Mouse (Mus musculus) stomach, postnatal 0 days (tissue): ENCODE measurements around the gene Gfpt2. TPM values are rescaled to one million over a fixed set of nuclear protein-coding genes. Genes with fewer than 3 reads are reported as not detected.
"Not testable (repeated sequence)": the region's sequence is repeated elsewhere in the genome, so short reads cannot be mapped to it uniquely, and the experiment has no call there.

ENCODE experiments used
- ATAC-seq: fragments of 200-750 bp; cut with Nextera tagmentation; 2 replicates; pipeline ENCODE4 v1.8.0; 2017; ENCODE audit not compliant: low FRiP score, low TSS enrichment
- DNase-seq: peaks from one replicate; pipeline ENCODE4 v3.0.0-alpha.2; 2016; ENCODE audit warnings: low spot score
- H3K27ac ChIP-seq: fragments of 300-500 bp; sonication (generic); replicated peaks from 2 replicates; pipeline ENCODE4 v1.5.1; 2014; ENCODE audit warnings: mild to moderate bottlenecking, control low read depth
- H3K27me3 ChIP-seq: fragments of 300-500 bp; sonication (generic); 2 replicates; pipeline ENCODE4 v1.6.1; 2014; ENCODE audit warnings: low read length; ENCODE audit not compliant: control insufficient read depth, insufficient read depth
- H3K36me3 ChIP-seq: fragments of 300-500 bp; sonication (generic); 2 replicates; pipeline ENCODE4 v1.6.1; 2014; ENCODE audit warnings: low read length, mixed read lengths; ENCODE audit not compliant: control insufficient read depth, insufficient read depth
- H3K4me1 ChIP-seq: fragments of 300-500 bp; sonication (generic); replicated peaks from 2 replicates; pipeline ENCODE4 v1.6.1; 2014; ENCODE audit warnings: antibody characterized with exemption; ENCODE audit not compliant: control insufficient read depth, insufficient read depth
- H3K4me2 ChIP-seq: fragments of 300-500 bp; sonication (generic); replicated peaks from 2 replicates; pipeline ENCODE4 v1.6.1; 2014; ENCODE audit warnings: low read depth, mild to moderate bottlenecking, control low read depth, moderate library complexity
- H3K4me3 ChIP-seq: fragments of 300-500 bp; sonication (generic); 2 replicates; pipeline ENCODE4 v1.5.1; 2014; ENCODE audit warnings: low read depth, low read length, control low read depth
- H3K9ac ChIP-seq: fragments of 300-500 bp; sonication (generic); 2 replicates; pipeline ENCODE4 v1.6.1; 2014; ENCODE audit warnings: mild to moderate bottlenecking, low read length, control low read depth, mixed read lengths
- H3K9me3 ChIP-seq: fragments of 300-500 bp; sonication (generic); 2 replicates; pipeline ENCODE4 v1.6.1; 2016; ENCODE audit warnings: low read length; ENCODE audit not compliant: control insufficient read depth
- CTCF ChIP-seq: IDR thresholded peaks from 2 replicates; pipeline ENCODE4 v1.5.1; 2016; ENCODE audit warnings: antibody characterized with exemption, low read depth, mild to moderate bottlenecking, moderate library complexity
- EP300 ChIP-seq: optimal IDR thresholded peaks from 2 replicates; pipeline ENCODE3; 2016; ENCODE audit warnings: antibody characterized with exemption
- WGBS: fragments of 180-500 bp; shearing (Covaris S2); extraction: QIAGEN DNeasy Blood & Tissue Kit; methylation state at CpG from one replicate; pipeline ENCODE4 v1.1.7; 2014; 5-methylcytosine and 5-hydroxymethylcytosine counted together
- polyA plus RNA-seq: library from polyadenylated mRNA; unstranded; fragments of >200 nt; fragmentation: Nextera tagmentation; extraction: Ambion mirVana; gene quantifications from 2 replicates; pipeline ENCODE4 v1.2.1, GENCODE M21; 2015

Gene Gfpt2
- polyA plus RNA-seq, 1 experiment from 2014 or later, result 2.8 TPM

- Histone ChIP-seq H3K36me3 (no peaks in the 10 kb centered on the region), H3K4me1 (peaks cover 3% of the 10 kb centered on the region; the same call in 1 of the 2 replicates), H3K4me2 (no peak overlapping the region), H3K27me3 (no peaks in the 10 kb centered on the region), H3K4me3 (no peak overlapping the region), H3K9me3 (no peaks in the 10 kb centered on the region), H3K27ac (no peak overlapping the region), H3K9ac (no peak overlapping the region)
- 61% methylated on average over 5 of the region's 5 CpGs for WGBS
- DNase-seq (no peak), ATAC-seq (no peak)
- TF ChIP-seq CTCF (no peak), EP300 (no peak)
These were observed 32.8 kb upstream of the Gfpt2 start for GRCm38 (mm10) chr11:49761130-49761529.

- no peak for ATAC-seq
These were observed 30.4 kb upstream of the Gfpt2 start for GRCm38 (mm10) chr11:49763555-49763954.

GRCm38 (mm10) chr11:49764023-49764422 lies 30.0 kb upstream of the Gfpt2 start:
- H3K4me1 ChIP-seq, result peaks cover 3% of the 10 kb centered on the region; the same call in 1 of the 2 replicates
- no peak for TF ChIP-seq CTCF
- TF ChIP-seq EP300, result no peak
- peak overlapping the region; percentile 71 for H3K27ac ChIP-seq
- no peaks in the 10 kb centered on the region for H3K27me3 ChIP-seq
- H3K4me2 ChIP-seq, result no peak overlapping the region
- DNase-seq (no peak), ATAC-seq (0 out of 2 replicates have a peak, but pooled peaks have one; percentile 31)
- no peak overlapping the region for H3K4me3 ChIP-seq
- no peaks in the 10 kb centered on the region for H3K36me3 ChIP-seq
- WGBS, result 57% methylated on average over 4 of the region's 4 CpGs
- H3K9ac ChIP-seq, result no peak overlapping the region
- H3K9me3 ChIP-seq, result no peaks in the 10 kb centered on the region

More at GRCm38 (mm10) chr11:49763555-49763954, 30.4 kb upstream of the Gfpt2 start:
- H3K9ac ChIP-seq, result no peak overlapping the region
- H3K4me3 ChIP-seq, result no peak overlapping the region
- no peaks in the 10 kb centered on the region for H3K36me3 ChIP-seq
- H3K9me3 ChIP-seq, result no peaks in the 10 kb centered on the region
- H3K4me2 ChIP-seq, result no peak overlapping the region
- H3K4me1 ChIP-seq, result peaks cover 3% of the 10 kb centered on the region; the same call in 1 of the 2 replicates
- no peaks in the 10 kb centered on the region for H3K27me3 ChIP-seq
- no peak for TF ChIP-seq EP300
- no peak for TF ChIP-seq CTCF
- no peak for DNase-seq
- 0 out of 2 replicates have a peak overlapping the region, but pooled peaks have one; percentile 45 for H3K27ac ChIP-seq

GRCm38 (mm10) chr11:49764639-49765299 lies 29.2 kb upstream of the Gfpt2 start:
- no peak overlapping the region for H3K4me3 ChIP-seq
- H3K27ac ChIP-seq, result peak overlapping the region; percentile 71
- DNase-seq, result peak; percentile 51
- TF ChIP-seq EP300 (no peak), CTCF (no peak)
- no peaks in the 10 kb centered on the region for H3K27me3 ChIP-seq
- ATAC-seq, result peak; percentile 82
- peak overlapping the region; percentile 18; the same call in 1 of the 2 replicates for H3K9ac ChIP-seq
- no peaks in the 10 kb centered on the region for H3K36me3 ChIP-seq
- 20% methylated on average over 8 of the region's 8 CpGs for WGBS
- peak overlapping the region; percentile 34; the same call in 1 of the 2 replicates for H3K4me2 ChIP-seq
- peaks cover 3% of the 10 kb centered on the region; the same call in 1 of the 2 replicates for H3K4me1 ChIP-seq
- no peaks in the 10 kb centered on the region for H3K9me3 ChIP-seq

GRCm38 (mm10) chr11:49765377-49766136 lies 28.4 kb upstream of the Gfpt2 start:
- no peak for TF ChIP-seq EP300
- no peak for TF ChIP-seq CTCF
- H3K4me3 ChIP-seq, result no peak overlapping the region
- no peaks in the 10 kb centered on the region for H3K27me3 ChIP-seq
- ATAC-seq, result no peak
- H3K4me1 ChIP-seq, result peaks cover 3% of the 10 kb centered on the region; the same call in 1 of the 2 replicates
- no peaks in the 10 kb centered on the region for H3K36me3 ChIP-seq
- DNase-seq, result no peak
- WGBS, result 85% methylated on average over 3 of the region's 3 CpGs
- H3K9ac ChIP-seq, result no peak overlapping the region
- H3K9me3 ChIP-seq, result no peaks in the 10 kb centered on the region
- H3K27ac ChIP-seq, result no peak overlapping the region
- no peak overlapping the region for H3K4me2 ChIP-seq

GRCm38 (mm10) chr11:49766137-49766411 lies 27.9 kb upstream of the Gfpt2 start:
- no peaks in the 10 kb centered on the region for H3K36me3 ChIP-seq
- H3K4me1 ChIP-seq, result peaks cover 3% of the 10 kb centered on the region; the same call in 1 of the 2 replicates
- H3K4me3 ChIP-seq, result no peak overlapping the region
- whole genome bisulfite sequencing, result 92% methylated on average over 2 of the region's 2 CpGs
- TF ChIP-seq CTCF (no peak), EP300 (no peak)
- no peak overlapping the region for H3K9ac ChIP-seq
- no peak overlapping the region for H3K27ac ChIP-seq
- H3K4me2 ChIP-seq, result no peak overlapping the region
- H3K9me3 ChIP-seq, result no peaks in the 10 kb centered on the region
- ATAC-seq (no peak), DNase-seq (no peak)
- no peaks in the 10 kb centered on the region for H3K27me3 ChIP-seq

GRCm38 (mm10) chr11:49767497-49767896 lies 26.5 kb upstream of the Gfpt2 start:
- WGBS, result 92% methylated on average over 4 of the region's 6 CpGs

More at GRCm38 (mm10) chr11:49767497-49767896, 26.5 kb upstream of the Gfpt2 start:
- not testable (repeated sequence) for H3K27me3 ChIP-seq, H3K9me3 ChIP-seq, H3K4me2 ChIP-seq, H3K36me3 ChIP-seq, H3K9ac ChIP-seq, H3K4me1 ChIP-seq, H3K4me3 ChIP-seq, H3K27ac ChIP-seq, DNase-seq, ATAC-seq
